Mouse (Mus musculus) E14TG2a.4 (cell line): ENCODE data around the gene Ermap.
A peak's percentile ranks its signal among the peaks of the same experiment; 100 is the strongest.

Experiments
- CTCF ChIP-seq: conservative IDR thresholded peaks from 2 replicates; pipeline ENCODE4 v1.5.1; 2014; ENCODE audit warnings: low read length
- NANOG ChIP-seq: IDR thresholded peaks from 2 replicates; pipeline ENCODE4 v1.6.1; 2014; ENCODE audit warnings: borderline replicate concordance, low read length, mixed read lengths
- POU5F1 ChIP-seq: IDR thresholded peaks from 2 replicates; pipeline ENCODE4 v1.6.1; 2014; ENCODE audit warnings: low read length, borderline replicate concordance

DNA sequence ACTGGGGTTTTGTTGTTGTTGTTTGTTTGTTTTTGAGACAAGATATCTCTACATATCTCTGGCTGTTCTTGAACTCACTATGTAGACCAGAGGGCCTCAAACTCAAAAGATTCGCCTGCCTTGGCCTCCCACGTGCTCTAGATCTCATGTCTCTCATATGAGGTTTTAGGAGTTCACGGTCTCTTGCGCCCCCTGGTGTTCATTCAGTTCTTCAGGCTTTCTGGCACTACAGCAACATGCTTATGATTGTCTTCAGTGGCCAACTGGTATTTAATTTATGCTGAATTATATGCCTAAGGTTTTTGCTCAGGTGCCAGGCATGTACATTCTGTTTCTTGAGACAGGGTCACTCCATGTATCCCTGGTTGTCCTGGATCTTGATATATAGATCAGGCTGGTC, 22.1 kb downstream of the Ermap start:
- peak; percentile 80 for TF ChIP-seq CTCF
- no peak for TF ChIP-seq NANOG
- no peak for TF ChIP-seq POU5F1
